Mouse (Mus musculus): ENCODE results near the gene Eif5a2.
A peak's percentile ranks its signal among the peaks of the same experiment; 100 is the strongest.
"Not testable (repeated sequence)": the region's sequence is repeated elsewhere in the genome, so short reads cannot be mapped to it uniquely, and the experiment has no call there.

Eif5a2 gene

GRCm38 (mm10) chr3:28780994-28781393, at the start of gene Eif5a2:
TSS of gene Eif5a2 (plus strand) at chr3:28781276.
- DNase-seq (ENCODE audit: low spot score) = peak; percentile 93

DNA sequence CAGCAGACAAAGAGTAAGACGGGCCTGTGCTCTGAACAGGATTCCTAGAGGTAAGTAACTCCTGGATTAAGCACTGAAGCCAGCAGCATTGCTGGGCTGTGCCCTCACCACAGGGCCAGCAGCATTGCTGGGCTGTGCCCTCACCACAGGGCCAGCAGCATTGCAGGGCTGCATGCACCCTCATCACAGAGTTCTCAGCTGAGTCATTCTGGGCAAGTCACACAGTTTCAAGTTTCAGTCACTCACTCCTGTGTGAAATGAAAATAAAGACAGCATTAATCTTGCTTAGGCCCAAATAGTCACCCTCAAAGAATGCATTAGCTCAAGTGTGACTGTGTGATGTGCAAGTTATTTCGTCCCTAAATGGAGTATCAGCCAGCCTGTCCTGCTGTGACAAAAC, 46.4 kb upstream of the Eif5a2 start:
- no peak for DNase-seq (ENCODE audit: low spot score)

DNA sequence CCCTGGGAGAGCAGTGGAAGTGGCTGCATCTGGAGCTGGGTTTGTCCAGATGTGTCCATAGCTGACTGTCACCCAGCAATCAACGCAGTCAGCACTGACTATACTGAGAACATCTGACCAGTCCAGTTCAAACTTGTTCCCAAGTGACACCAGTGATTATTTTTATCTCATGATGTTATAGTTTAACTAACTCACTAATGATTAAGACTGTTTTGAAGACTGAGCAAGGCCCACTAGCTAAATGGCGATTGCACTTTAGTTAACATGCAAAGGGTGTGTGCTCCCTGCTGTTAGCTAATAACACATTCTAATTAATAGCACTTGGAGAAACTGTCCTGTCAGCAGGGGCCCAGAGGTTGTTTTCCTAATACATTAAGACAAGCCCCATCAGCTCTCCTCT, 44.1 kb upstream of the Eif5a2 start:
- DNase-seq (ENCODE audit: low spot score) = no peak

DNA sequence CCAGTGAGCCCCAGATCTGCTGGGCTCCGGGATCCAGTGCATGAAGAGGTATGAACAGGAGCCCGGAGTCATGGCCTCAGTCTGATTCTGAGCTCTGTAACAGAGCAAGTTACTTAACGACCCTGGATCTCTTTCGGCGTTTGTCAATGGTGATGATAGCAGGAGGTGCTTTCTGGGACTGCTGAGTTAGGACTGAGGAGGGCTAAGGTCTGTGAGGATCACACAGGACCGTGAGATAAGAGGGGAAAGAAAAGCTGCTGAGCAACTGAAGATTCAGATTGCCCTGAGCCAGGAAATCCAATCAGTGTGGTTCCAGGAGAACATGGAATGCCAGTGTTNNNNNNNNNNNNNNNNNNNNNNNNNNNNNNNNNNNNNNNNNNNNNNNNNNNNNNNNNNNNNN, 40.7 kb upstream of the Eif5a2 start:
- DNase-seq (ENCODE audit: low spot score) = peak; percentile 56

- no peak for DNase-seq (ENCODE audit: low spot score)
Observed at GRCm38 (mm10) chr3:28743251-28743650, 37.8 kb upstream of the Eif5a2 start.

DNA sequence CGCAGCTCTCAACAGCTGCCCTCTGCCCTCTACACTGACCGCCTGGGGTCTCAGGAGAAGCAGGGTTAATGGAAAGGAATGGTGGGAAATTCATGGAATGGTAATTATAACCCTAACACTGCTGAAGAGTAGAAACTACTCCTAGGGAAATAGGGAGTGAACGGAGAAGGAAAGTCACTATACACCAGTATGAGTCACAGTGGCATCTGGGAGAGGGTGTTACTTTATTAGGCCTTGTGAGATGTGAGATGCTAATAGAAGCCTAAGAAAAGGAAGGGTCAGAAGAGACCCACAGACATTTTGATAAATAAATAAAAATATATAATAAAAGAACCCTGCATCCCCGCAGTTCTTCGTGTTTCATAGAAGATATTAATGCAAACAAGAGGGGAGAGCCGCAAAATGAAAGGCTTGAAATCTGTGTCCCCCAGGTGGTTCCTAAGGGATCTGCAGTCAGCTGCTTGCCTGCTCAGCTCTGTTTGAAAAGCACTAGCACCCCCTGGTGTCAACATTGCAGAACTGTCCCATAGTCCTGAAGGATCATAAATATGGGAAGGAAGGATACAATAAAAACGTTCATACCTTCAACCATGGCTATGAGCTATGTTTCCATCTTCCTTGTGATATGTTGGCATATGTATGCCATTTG, 35.1 kb upstream of the Eif5a2 start:
- DNase-seq (ENCODE audit: low spot score) = peak; percentile 73

DNA sequence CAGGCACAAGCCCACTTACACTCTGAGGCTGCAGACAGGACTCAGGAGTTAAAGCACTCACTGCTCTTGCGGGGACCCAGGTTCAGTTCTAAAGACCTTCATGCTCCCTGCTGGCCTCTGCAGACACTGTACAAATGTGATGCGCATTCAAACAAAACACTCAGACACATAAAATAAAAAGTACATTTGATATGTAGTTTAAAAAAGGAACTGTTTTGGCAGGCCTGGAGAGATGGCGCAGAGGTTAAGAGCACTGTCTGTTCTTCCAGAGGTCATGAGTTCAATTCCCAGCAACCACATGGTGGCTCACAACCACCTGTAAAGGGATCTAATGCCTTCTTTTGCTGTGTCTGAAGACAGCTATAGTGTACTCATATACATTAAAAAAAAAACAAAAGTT, 32.9 kb upstream of the Eif5a2 start:
- DNase-seq (ENCODE audit: low spot score) = no peak

DNA sequence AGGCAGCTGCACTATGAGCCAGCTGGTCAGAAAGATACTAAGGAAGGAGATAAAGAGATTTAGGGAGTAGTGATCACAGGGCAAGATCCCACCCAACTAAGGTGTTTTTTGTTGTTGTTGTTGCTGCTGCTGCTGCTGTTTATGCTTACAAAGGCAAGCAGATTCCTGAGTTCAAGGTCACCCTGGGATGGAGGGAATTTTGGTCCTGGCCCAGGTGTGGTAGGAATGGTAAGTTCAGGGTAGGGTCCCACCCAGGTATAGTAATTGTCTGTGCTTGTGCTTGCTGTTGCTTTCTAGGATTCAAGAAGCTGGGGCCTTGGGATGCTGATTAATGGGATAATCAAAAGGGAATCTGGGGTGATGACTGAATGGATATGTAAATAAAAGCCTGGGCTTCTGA, 32.1 kb upstream of the Eif5a2 start:
- no peak for DNase-seq (ENCODE audit: low spot score)

DNA sequence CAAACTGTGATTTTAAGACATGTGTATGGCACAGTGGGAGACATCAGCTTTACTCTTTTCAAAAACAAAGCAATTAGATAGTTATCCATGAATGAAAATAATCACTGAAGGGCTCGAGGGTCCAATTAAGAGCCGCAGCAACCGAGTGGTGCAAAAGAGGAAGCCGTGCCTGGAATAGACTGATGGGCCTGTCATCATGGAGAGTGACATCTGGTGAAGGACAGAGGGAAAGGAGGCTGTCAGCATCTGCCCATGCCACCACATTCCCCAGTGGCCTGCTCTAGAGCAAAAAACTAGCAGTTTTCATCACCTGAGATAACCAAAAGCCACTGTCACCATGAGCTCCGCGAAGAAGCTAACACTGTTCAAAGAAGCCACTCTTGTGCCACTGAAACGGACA, 25.6 kb upstream of the Eif5a2 start:
- no peak for DNase-seq (ENCODE audit: low spot score)

GRCm38 (mm10) chr3:28761225-28761789, 19.8 kb upstream of the Eif5a2 start:
- DNase-seq (ENCODE audit: low spot score) = no peak

- no peak for DNase-seq (ENCODE audit: low spot score)
Observed at GRCm38 (mm10) chr3:28766935-28767334, 14.1 kb upstream of the Eif5a2 start.

DNA sequence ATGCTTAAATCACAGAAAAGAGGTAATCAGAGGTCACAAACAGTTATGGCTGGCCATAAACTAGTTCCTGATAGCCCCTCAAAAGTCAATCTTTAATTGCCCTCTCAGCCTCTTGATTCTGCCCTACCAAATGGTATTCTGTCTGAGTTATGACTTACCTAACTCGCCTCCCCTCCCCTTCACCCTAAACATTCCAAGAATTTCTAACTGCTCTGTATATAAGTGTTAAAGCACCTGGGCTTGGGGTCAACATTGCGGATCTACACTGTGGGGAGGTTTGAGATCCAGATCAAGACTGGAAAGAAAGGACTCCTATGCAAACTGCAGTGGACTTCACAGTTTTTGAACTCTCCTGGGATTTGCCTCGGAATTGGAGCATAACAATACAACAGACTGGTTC, 12.9 kb upstream of the Eif5a2 start:
- no peak for DNase-seq (ENCODE audit: low spot score)

DNA sequence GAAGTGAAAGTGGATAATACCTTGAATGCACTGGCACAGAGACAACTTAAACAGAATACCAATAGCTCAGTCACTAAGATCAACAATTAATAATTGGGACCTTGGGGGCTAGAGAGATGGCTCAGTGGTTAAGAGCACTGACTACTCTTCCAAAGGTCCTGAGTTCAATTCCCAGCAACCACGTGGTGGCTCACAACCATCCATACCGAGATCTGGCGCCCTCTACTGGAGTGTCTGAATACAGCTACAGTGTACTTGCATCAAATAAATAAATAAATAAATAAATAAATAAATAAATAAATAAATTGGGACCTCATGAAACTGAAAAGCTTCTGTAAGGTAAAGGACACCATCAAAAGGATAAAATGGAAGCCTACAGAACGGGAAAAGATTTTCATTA, 8.2 kb upstream of the Eif5a2 start:
- not testable (repeated sequence) for DNase-seq (ENCODE audit: low spot score)

DNA sequence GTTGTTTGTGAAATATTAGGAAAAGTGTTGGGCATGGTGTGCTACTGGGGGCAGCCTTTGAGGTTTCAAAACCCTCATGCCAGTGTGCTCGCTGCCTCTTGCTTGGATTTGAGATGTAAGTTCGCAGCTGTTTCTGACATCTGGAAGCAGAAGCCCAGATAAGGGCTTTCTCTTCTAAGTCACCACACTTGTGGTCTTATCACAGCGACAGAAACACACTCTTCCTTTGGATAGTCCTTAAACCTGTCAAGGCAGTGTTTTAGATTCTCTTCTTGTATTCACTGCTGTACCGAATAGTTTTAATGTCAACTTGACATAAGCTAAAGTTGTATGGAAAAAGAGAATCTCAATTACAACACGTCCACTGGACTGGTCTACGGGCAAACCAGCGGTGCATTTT, 5.7 kb upstream of the Eif5a2 start:
- no peak for DNase-seq (ENCODE audit: low spot score)

DNA sequence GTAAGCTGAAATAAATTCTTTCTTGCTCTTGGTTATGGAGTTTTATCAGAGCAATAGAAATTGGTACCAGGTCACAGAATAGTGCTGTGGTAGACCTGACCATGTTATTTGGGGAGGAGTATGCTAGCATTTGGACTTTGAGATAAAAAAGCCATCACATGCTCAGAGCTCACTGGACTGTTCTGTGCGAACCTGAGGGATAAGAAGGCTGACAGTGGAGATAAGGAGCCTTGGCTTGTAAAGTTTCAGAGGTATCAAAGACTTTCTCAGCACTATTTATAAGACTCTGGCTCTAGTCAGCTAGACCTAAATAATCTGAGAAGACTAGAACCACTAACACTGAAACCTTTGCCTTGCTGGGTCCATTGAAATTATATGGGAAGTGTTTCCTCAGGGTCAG, 5.1 kb upstream of the Eif5a2 start:
- no peak for DNase-seq (ENCODE audit: low spot score)

GRCm38 (mm10) chr3:28776491-28776890, 4.6 kb upstream of the Eif5a2 start:
- no peak for DNase-seq (ENCODE audit: low spot score)

GRCm38 (mm10) chr3:28780511-28780910, 565 bp upstream of the Eif5a2 start:
- DNase-seq (ENCODE audit: low spot score) = no peak

DNA sequence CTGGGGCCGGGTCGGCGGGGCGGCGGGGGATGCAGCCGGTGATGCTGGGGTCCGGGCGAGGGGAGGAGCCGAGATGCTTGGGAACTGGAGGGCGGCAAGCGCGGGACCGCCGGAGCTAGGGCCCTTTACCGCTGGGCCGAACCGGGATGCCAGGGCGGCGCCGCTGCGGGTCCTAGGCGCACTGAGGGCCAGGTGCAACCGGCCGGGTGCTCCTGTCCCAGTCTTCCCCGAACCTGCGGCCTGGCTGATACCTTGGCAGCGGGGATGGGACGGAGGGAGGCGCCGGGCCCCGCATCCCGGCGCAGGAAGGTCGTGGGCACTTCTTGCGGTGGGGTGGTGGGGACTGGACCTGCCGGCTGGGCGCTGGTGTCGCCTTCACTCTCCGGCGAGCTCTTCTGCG, 346 bp downstream of the Eif5a2 start:
- DNase-seq (ENCODE audit: low spot score) = no peak

- DNase-seq (ENCODE audit: low spot score) = no peak
Observed at GRCm38 (mm10) chr3:28781848-28782247, 772 bp downstream of the Eif5a2 start.

DNA sequence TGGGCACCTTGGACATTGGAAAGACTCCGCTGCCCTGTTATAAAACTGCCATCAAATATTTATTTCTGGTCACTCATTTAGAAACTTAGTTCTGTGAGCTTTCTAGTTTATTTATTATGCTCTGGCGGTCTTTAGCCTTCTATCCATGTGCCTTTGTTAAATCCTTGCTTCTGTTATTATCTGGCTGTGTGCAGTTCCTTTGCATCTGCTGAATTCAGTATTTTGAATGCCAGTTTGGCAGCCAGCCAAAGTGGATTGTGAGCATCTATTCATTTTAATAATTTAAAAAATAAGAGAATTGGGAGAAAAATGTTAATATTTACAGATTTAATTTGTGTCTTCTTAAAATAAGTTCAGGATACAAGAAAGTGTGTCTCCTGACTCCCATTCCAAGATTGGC, 3.1 kb downstream of the Eif5a2 start:
- DNase-seq (ENCODE audit: low spot score) = no peak

- no peak for DNase-seq (ENCODE audit: low spot score)
Observed at GRCm38 (mm10) chr3:28794835-28795234, 13.8 kb downstream of the Eif5a2 start.

DNA sequence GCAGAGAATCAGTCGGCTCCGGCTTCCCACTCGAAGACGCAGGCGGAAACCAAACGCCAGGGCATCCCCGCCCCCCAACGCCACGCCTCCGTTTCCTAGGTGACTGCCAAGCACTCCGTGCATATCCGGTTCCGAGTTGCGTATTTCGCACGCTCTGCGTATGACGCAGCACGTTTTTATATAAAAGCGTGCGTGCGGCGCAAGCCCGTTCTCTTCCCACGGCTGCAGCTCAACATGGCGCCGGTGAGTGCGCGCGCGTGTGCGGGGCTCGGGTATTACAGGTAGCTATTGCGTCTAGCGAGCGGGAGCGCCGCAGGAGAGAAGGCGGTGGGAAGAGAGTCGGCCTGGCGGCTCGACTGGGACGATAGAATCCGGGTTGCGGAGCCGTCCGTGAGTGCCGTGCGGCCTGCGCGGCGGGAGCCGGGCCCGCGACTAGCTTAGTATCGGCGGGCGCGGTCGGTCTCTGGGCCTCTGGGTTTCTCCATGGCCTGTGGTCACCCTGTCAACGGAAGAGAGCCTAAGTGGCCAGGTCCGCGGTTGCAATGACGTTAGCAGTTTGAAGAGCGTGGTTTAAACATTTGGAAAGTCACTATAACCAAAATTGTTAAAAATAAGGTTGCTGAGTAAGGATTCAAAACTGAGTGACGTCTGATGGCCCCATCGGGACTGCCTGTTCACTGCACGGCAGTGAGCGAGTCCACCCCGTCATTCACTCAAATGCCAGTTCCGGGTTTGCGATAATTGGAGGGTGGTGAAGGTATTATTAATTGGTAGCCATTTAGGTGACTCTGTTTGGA, 24.4 kb downstream of the Eif5a2 start, which contains the start of gene Rpl22l1:
Rpl22l1 (plus strand) TSS at position 136 of the 797 bp plus-strand sequence.
- DNase-seq (ENCODE audit: low spot score) = peak; percentile 97

DNA sequence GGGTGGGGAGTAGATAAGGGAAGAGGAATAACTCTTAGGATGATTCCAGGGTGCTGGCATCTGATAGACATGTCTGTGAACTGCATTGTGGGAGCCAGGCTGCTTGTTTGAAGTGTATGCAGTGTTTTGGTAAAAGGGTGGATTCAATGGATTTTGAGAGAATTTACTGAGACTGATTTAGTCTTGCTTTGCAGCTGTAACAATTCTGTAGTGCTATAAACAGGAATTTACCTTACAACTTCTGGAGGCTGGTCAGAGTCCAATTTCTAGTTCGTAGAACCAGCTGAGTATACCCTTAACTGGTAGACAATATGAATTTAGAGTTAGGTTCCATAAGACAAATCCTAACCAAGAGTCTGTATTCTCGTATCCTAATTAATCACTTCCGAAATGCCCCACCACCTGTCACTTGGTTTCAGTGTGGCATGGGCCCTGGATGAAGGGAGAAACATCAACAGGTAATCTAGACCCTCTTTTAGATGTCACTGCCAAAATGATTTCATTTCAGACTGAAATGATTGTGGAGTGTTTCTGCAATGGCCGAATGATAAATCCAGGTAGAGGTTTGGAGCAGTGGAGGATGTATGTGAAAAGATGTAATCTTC, 27.1 kb downstream of the Eif5a2 start:
- no peak for DNase-seq (ENCODE audit: low spot score)
